Mouse (Mus musculus) C2C12 (cell line): ENCODE data around the gene Gys1.

Source experiments
- CEBPB ChIP-seq: IDR thresholded peaks from one replicate; pipeline ENCODE4 v1.6.1; 2011; ENCODE audit warnings: low read depth, mild to moderate bottlenecking, control low read depth, moderate library complexity
- CTCF ChIP-seq: IDR thresholded peaks from one replicate; pipeline ENCODE4 v1.5.1; 2011; ENCODE audit not compliant: control insufficient read depth, insufficient read depth, insufficient read length
- MAX ChIP-seq: IDR thresholded peaks from one replicate; pipeline ENCODE4 v1.6.1; 2011; ENCODE audit warnings: mild to moderate bottlenecking, control low read depth
- MYOD1 ChIP-seq: IDR thresholded peaks from one replicate; pipeline ENCODE4 v1.6.1; 2011; ENCODE audit warnings: low read depth; ENCODE audit not compliant: control insufficient read depth, insufficient read length
- MYOG ChIP-seq: IDR thresholded peaks from one replicate; pipeline ENCODE4 v1.6.1; 2011; ENCODE audit not compliant: control insufficient read depth, insufficient read length; ENCODE audit errors: extremely low read depth
- USF1 ChIP-seq: IDR thresholded peaks from one replicate; pipeline ENCODE4 v1.6.1; 2011; ENCODE audit warnings: low read depth, mild to moderate bottlenecking, control low read depth, moderate library complexity

GRCm38 (mm10) chr7:45476453-45476852, 41.8 kb downstream of the Gys1 start:
- TF ChIP-seq CEBPB (no peak), MAX (no peak), CTCF (no peak), MYOD1 (no peak), MYOG (no peak), USF1 (no peak)
